Mouse (Mus musculus): ENCODE measurements around the gene Tnip1. TPM values are rescaled to one million over a fixed set of nuclear protein-coding genes. Genes with fewer than 3 reads are reported as not detected.

Gene Tnip1
- total and polyA plus RNA-seq, 3 experiments: 9.6 to 31.9 (median 17.3) TPM

DNA sequence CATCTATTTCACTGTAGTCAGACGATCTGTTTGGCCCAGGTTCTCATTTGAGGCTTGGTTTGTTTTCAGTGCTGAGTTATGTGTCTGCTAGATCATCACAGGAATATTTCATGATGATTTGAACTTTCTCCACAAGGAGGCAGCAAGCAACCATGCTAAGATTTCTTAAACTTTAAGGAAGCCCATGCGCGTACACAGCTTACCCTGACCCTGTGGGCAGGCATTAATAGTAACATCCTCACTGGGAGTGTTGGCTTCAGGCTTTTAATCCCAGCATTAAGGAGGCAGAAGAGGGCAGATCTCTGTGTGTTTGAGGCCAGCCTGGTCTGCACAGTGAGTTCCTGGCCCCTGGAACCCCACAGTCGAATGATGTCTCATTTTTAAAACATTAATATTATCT lies 83.3 kb downstream of the Tnip1 start:
- Histone ChIP-seq H3K4me1 (ENCODE audit: insufficient read depth, low read depth, low read length) (peaks cover 12% of the 10 kb centered on the region), H3K9me3 (replicated peaks) (no peaks in the 10 kb centered on the region), H3K36me3 (replicated peaks) (peaks cover under 1% of the 10 kb centered on the region), H3K27me3 (ENCODE audit: insufficient read depth, low read length) (no peaks in the 10 kb centered on the region), H3K4me3 (ENCODE audit: low read depth, low read length) (no peak overlapping the region)
- DNase-seq (ENCODE audit: low spot score): no peak
- TF ChIP-seq CTCF (IDR thresholded peaks at IDR 0.05; ENCODE audit: low read depth, low read length) (no peak), POLR2AphosphoS5 (IDR thresholded peaks at IDR 0.05; ENCODE audit: insufficient replicate concordance, low read depth, low read length) (no peak), GATA1 (IDR thresholded peaks at IDR 0.05; ENCODE audit: borderline replicate concordance, low read length) (no peak), TAL1 (conservative IDR thresholded peaks at IDR 0.05; ENCODE audit: low read depth, low read length) (no peak), GATA2 (IDR thresholded peaks at IDR 0.05; ENCODE audit: borderline replicate concordance, low read depth, low read length) (no peak)
- ATAC-seq (ENCODE audit: extremely low read depth, insufficient number of reproducible peaks, low FRiP score, poor library complexity, severe bottlenecking): no peak

DNA sequence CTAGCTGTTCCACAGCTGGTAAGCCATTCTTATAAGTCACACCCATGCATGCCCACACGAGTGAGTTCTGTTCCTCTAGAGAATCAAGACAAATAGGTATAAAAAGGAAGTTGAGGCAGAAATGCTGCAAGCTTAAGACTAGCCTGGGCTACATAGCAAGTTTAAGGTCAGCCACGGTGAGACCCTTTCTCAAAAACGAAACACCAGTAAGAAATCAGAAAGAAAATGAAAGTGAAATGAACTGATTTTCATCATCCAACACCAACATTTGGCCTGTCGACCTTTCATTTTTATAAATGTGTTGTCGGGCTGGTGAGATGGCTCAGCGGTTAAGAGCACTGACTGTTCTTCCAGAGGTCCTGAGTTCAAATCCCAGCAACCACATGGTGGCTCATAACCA lies 83.8 kb downstream of the Tnip1 start:
- Histone ChIP-seq H3K4me1 (ENCODE audit: insufficient read depth, low read depth, low read length) (peaks cover 7% of the 10 kb centered on the region), H3K36me3 (replicated peaks) (peaks cover 6% of the 10 kb centered on the region), H3K4me3 (ENCODE audit: low read depth, low read length) (no peak overlapping the region), H3K27me3 (ENCODE audit: insufficient read depth, low read length) (no peaks in the 10 kb centered on the region), H3K9me3 (replicated peaks) (no peaks in the 10 kb centered on the region)
- TF ChIP-seq POLR2AphosphoS5 (IDR thresholded peaks at IDR 0.05; ENCODE audit: insufficient replicate concordance, low read depth, low read length): no peak
- no peak for TF ChIP-seq CTCF (IDR thresholded peaks at IDR 0.05; ENCODE audit: low read depth, low read length)
- TF ChIP-seq TAL1 (conservative IDR thresholded peaks at IDR 0.05; ENCODE audit: low read depth, low read length): no peak
- TF ChIP-seq GATA1 (IDR thresholded peaks at IDR 0.05; ENCODE audit: borderline replicate concordance, low read length): no peak
- no peak for TF ChIP-seq GATA2 (IDR thresholded peaks at IDR 0.05; ENCODE audit: borderline replicate concordance, low read depth, low read length)
- ATAC-seq (ENCODE audit: extremely low read depth, insufficient number of reproducible peaks, low FRiP score, poor library complexity, severe bottlenecking) (no peak), DNase-seq (ENCODE audit: low spot score) (no peak)

- Histone ChIP-seq H3K4me3 (ENCODE audit: low read depth, low read length) (no peak overlapping the region), H3K4me1 (ENCODE audit: insufficient read depth, low read depth, low read length) (peaks cover 3% of the 10 kb centered on the region; the same call in 1 of the 2 replicates), H3K9me3 (replicated peaks) (no peaks in the 10 kb centered on the region), H3K36me3 (replicated peaks) (peaks cover 35% of the 10 kb centered on the region), H3K27me3 (ENCODE audit: insufficient read depth, low read length) (no peaks in the 10 kb centered on the region)
- ATAC-seq (ENCODE audit: extremely low read depth, insufficient number of reproducible peaks, low FRiP score, poor library complexity, severe bottlenecking) (no peak), DNase-seq (ENCODE audit: low spot score) (no peak)
- TF ChIP-seq CTCF (IDR thresholded peaks at IDR 0.05; ENCODE audit: low read depth, low read length): no peak
- TF ChIP-seq POLR2AphosphoS5 (IDR thresholded peaks at IDR 0.05; ENCODE audit: insufficient replicate concordance, low read depth, low read length): no peak
- TF ChIP-seq TAL1 (conservative IDR thresholded peaks at IDR 0.05; ENCODE audit: low read depth, low read length): no peak
- TF ChIP-seq GATA2 (IDR thresholded peaks at IDR 0.05; ENCODE audit: borderline replicate concordance, low read depth, low read length): no peak
- TF ChIP-seq GATA1 (IDR thresholded peaks at IDR 0.05; ENCODE audit: borderline replicate concordance, low read length): no peak
Measured at GRCm38 (mm10) chr11:54876031-54876430, 86.7 kb downstream of the Tnip1 start.

- TF ChIP-seq GATA1 (IDR thresholded peaks at IDR 0.05; ENCODE audit: borderline replicate concordance, low read length) (no peak), CTCF (IDR thresholded peaks at IDR 0.05; ENCODE audit: low read depth, low read length) (no peak), GATA2 (IDR thresholded peaks at IDR 0.05; ENCODE audit: borderline replicate concordance, low read depth, low read length) (no peak)
- H3K4me1 ChIP-seq (ENCODE audit: insufficient read depth, low read depth, low read length): peaks cover 22% of the 10 kb centered on the region
- peaks cover 64% of the 10 kb centered on the region for H3K36me3 ChIP-seq (replicated peaks)
- no peaks in the 10 kb centered on the region for H3K9me3 ChIP-seq (replicated peaks)
- ATAC-seq (ENCODE audit: extremely low read depth, insufficient number of reproducible peaks, low FRiP score, poor library complexity, severe bottlenecking) (no peak), DNase-seq (ENCODE audit: low spot score) (no peak)
- no peak overlapping the region for H3K4me3 ChIP-seq (ENCODE audit: low read depth, low read length)
- H3K27me3 ChIP-seq (ENCODE audit: insufficient read depth, low read length): no peaks in the 10 kb centered on the region
Measured at GRCm38 (mm10) chr11:54871831-54872537, 90.7 kb downstream of the Tnip1 start.

DNA sequence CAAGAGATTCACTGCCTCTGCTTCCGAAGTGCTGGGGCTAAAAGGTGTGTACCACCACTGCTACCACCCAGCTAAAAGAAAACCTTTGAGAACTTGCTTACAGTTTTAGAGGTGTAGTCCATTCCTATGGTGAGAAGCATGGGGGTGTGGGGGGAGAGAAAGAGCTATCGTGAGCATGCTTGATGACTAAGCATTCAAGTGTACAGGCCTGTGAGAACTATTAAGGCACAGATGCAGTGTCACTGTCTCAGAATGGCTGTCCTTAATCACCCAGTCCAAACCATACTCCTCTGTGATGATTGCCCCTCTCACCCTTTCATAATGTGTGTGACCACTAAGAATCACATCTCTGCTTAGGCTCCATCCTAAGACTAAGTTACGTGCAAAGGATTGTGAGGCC lies 93.4 kb downstream of the Tnip1 start:
- no peak overlapping the region for H3K4me3 ChIP-seq (ENCODE audit: low read depth, low read length)
- H3K4me1 ChIP-seq (ENCODE audit: insufficient read depth, low read depth, low read length): peaks cover 37% of the 10 kb centered on the region
- no peaks in the 10 kb centered on the region for H3K9me3 ChIP-seq (replicated peaks)
- peaks cover 62% of the 10 kb centered on the region for H3K36me3 ChIP-seq (replicated peaks)
- ATAC-seq (ENCODE audit: extremely low read depth, insufficient number of reproducible peaks, low FRiP score, poor library complexity, severe bottlenecking): peak; percentile 56
- no peaks in the 10 kb centered on the region for H3K27me3 ChIP-seq (ENCODE audit: insufficient read depth, low read length)
- DNase-seq (ENCODE audit: low spot score): no peak
- TF ChIP-seq GATA1 (IDR thresholded peaks at IDR 0.05; ENCODE audit: borderline replicate concordance, low read length): no peak
- TF ChIP-seq GATA2 (IDR thresholded peaks at IDR 0.05; ENCODE audit: borderline replicate concordance, low read depth, low read length): no peak
- TF ChIP-seq TAL1 (conservative IDR thresholded peaks at IDR 0.05; ENCODE audit: low read depth, low read length): no peak
- TF ChIP-seq POLR2AphosphoS5 (IDR thresholded peaks at IDR 0.05; ENCODE audit: insufficient replicate concordance, low read depth, low read length): no peak
- TF ChIP-seq CTCF (IDR thresholded peaks at IDR 0.05; ENCODE audit: low read depth, low read length): no peak

- H3K27me3 ChIP-seq (ENCODE audit: insufficient read depth, low read length): no peaks in the 10 kb centered on the region
- TF ChIP-seq CTCF (IDR thresholded peaks at IDR 0.05; ENCODE audit: low read depth, low read length): no peak
- TF ChIP-seq POLR2AphosphoS5 (IDR thresholded peaks at IDR 0.05; ENCODE audit: insufficient replicate concordance, low read depth, low read length): no peak
- TF ChIP-seq GATA1 (IDR thresholded peaks at IDR 0.05; ENCODE audit: borderline replicate concordance, low read length): no peak
- TF ChIP-seq GATA2 (IDR thresholded peaks at IDR 0.05; ENCODE audit: borderline replicate concordance, low read depth, low read length): no peak
- TF ChIP-seq TAL1 (conservative IDR thresholded peaks at IDR 0.05; ENCODE audit: low read depth, low read length): no peak
- peaks cover 54% of the 10 kb centered on the region for H3K36me3 ChIP-seq (replicated peaks)
- peak overlapping the region; percentile 13; the same call in 1 of the 2 replicates for H3K4me3 ChIP-seq (ENCODE audit: low read depth, low read length)
- ATAC-seq (ENCODE audit: extremely low read depth, insufficient number of reproducible peaks, low FRiP score, poor library complexity, severe bottlenecking) (no peak), DNase-seq (ENCODE audit: low spot score) (no peak)
- H3K9me3 ChIP-seq (replicated peaks): no peaks in the 10 kb centered on the region
- H3K4me1 ChIP-seq (ENCODE audit: insufficient read depth, low read depth, low read length): peaks cover 39% of the 10 kb centered on the region
Measured at GRCm38 (mm10) chr11:54868445-54868844, 94.3 kb downstream of the Tnip1 start.

Data from G1E (cell line).